Mouse (Mus musculus) heart, adult 18-20 months (tissue): ENCODE measurements around the gene Aif1. TPM values are rescaled to one million over a fixed set of nuclear protein-coding genes. Genes with fewer than 3 reads are reported as not detected.

ENCODE experiments used
- DNase-seq, 2 experiments: peaks; one replicate each; pipeline ENCODE4 v3.0.0; 2021 to 2022; ENCODE audit warnings: mixed read lengths in 1 of 2
- total RNA-seq, 2 experiments: library from RNA; stranded (reverse); gene quantifications; 2 replicates each; pipeline ENCODE4 v1.2.3; 2021

Gene Aif1
- total RNA-seq, 2 experiments from 2014 or later, result 3.7 to 4.8 TPM

- no peak for DNase-seq
Observed at GRCm38 (mm10) chr17:35194844-35195630, 19.2 kb upstream of the Aif1 start.

GRCm38 (mm10) chr17:35193881-35194843 lies 18.3 kb upstream of the Aif1 start, which contains the start of gene Ltb:
TSS of gene Ltb (plus strand) at chr17:35194439.
- no peak for DNase-seq

- DNase-seq, result no peak
Observed at GRCm38 (mm10) chr17:35192924-35193323, 17.1 kb upstream of the Aif1 start.

GRCm38 (mm10) chr17:35191723-35192122 lies 15.9 kb upstream of the Aif1 start:
- no peak for DNase-seq

- DNase-seq, result no peak
Observed at GRCm38 (mm10) chr17:35190096-35190495, 14.2 kb upstream of the Aif1 start.

GRCm38 (mm10) chr17:35189186-35189585 lies 13.3 kb upstream of the Aif1 start:
- peak in 1 of 2 experiments; percentile 54 for DNase-seq

- no peak for DNase-seq
Observed at GRCm38 (mm10) chr17:35187959-35188610, 12.2 kb upstream of the Aif1 start, which contains the start of gene Lst1. TSS of gene Lst1 (minus strand) at chr17:35188439.

- no peak for DNase-seq
Observed at GRCm38 (mm10) chr17:35187345-35187744, 11.5 kb upstream of the Aif1 start.

GRCm38 (mm10) chr17:35186681-35187080 lies 10.8 kb upstream of the Aif1 start:
- peak; percentile 55 to 60 for DNase-seq

GRCm38 (mm10) chr17:35185639-35186611 lies 10.1 kb upstream of the Aif1 start:
- peak; percentile 78 to 90 for DNase-seq

- DNase-seq, result no peak
Observed at GRCm38 (mm10) chr17:35180093-35180492, 4.2 kb upstream of the Aif1 start.

- peak; percentile 76 to 81 for DNase-seq
Observed at GRCm38 (mm10) chr17:35178528-35178927, 2.7 kb upstream of the Aif1 start.

GRCm38 (mm10) chr17:35175382-35175781 lies 486 bp downstream of the Aif1 start:
- DNase-seq, result no peak

GRCm38 (mm10) chr17:35174201-35174977 lies 1.5 kb downstream of the Aif1 start:
- no peak for DNase-seq

GRCm38 (mm10) chr17:35173329-35173728 lies 2.5 kb downstream of the Aif1 start:
- DNase-seq, result no peak

GRCm38 (mm10) chr17:35172445-35173234 lies 3.2 kb downstream of the Aif1 start:
- peak in 1 of 2 experiments; percentile 58 for DNase-seq

GRCm38 (mm10) chr17:35168541-35169207 lies 7.2 kb downstream of the Aif1 start:
- peak in 1 of 2 experiments; percentile 51 for DNase-seq

GRCm38 (mm10) chr17:35167794-35168193 lies 8.1 kb downstream of the Aif1 start:
- no peak for DNase-seq
